Mouse (Mus musculus) ES-E14 (cell line): ENCODE data around the gene Atg4a-ps.

Experiments used
- CHD2 ChIP-seq: IDR thresholded peaks from 2 replicates; pipeline ENCODE4 v1.6.1; 2014; ENCODE audit warnings: mild to moderate bottlenecking, low read depth, low read length, inconsistent platforms
- ZC3H11A ChIP-seq: IDR thresholded peaks from 2 replicates; pipeline ENCODE4 v1.6.1; 2012; ENCODE audit warnings: low read depth, mild to moderate bottlenecking, inconsistent platforms, low read length, borderline replicate concordance

GRCm38 (mm10) chr3:103610231-103610630 lies 35.6 kb downstream of the Atg4a-ps start:
- TF ChIP-seq ZC3H11A: no peak
- TF ChIP-seq CHD2: no peak
